Mouse (Mus musculus): ENCODE results near the gene Ndufb7.
"Not testable (repeated sequence)": the region's sequence is repeated elsewhere in the genome, so short reads cannot be mapped to it uniquely, and the experiment has no call there.

The Ndufb7 gene

DNA sequence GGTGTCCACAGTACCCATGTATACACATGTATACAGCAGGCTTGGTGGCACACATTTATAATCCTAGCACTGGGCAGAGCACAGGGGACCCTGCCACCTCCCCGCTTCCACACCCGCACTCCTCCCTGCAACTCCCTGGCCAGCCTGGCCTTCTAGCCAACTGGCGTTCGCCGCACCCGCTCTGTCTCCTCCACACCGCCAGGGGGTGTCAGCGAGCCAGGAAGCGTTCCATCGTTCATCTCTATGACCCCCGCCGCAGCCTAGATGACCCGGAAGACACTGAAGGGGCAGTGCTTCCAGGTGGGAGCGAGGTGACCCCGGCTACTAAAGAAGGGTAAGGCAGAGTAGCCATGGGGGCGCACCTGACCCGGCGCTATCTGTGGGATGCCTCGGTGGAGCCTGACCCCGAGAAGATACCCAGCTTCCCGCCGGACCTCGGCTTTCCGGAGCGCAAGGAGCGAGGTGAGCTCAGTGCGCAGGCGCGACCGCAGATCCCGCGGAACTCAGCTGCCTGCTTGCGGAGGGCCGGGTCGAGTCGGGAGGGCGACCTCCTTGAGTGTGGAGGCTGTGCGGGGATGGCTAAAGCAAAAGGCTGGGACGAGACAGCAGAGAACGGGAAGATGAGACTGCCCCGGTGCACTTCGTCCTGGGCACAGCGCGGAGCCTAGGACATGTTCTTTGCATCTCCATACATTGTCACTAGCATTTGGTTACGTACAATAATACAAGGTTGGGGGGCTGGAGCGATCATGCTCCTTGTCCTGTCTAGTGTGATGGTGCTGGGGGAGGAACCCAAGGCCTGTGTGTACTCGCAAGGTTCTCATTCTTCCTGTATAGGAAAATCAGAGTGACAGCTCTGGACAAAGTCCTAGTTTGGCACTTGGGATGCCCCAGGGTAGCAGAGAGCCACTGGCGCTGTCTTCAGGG lies at the start of gene Ndufb7:
Ndufb7 (plus strand) TSS at position 203 of the 927 bp plus-strand sequence.
- peak; percentile 95 for DNase-seq

DNA sequence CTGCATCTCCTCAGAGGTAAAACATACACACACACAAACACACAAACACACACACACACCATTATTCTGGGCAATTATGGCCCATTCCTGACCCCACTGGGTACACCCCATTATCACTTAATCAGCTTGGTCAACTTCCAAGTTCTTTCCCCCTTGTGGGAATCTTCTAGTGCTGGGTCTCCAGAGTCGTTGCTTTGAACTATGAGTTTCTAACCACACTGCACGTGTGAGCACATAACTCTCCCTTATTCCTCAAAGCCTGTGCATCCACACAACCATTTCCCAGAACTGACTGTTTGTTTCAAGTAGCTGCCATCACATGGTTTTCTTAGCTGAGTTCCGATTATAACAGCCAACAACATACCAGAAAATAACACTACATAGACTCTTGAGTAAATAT lies 46.0 kb upstream of the Ndufb7 start:
- no peak for DNase-seq

DNA sequence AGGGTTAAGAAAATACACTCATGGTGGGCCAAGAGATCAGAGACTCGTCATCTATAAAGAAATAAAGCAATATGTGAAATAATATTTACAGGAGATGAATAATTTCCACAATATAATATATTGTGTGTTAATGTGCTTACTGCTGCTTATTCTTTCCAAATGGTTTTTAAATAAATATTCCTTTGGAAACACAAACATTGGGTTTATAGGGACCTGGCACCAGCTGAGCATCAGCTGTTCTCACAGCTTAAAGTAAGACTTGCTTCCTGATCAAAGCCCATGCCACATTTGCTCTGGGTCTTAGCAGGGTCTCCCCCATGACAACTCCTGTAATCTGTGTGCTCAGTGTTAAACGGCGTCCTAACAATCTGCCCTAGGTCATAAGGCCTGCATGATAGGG lies 45.6 kb upstream of the Ndufb7 start:
- not testable (repeated sequence) for DNase-seq

DNA sequence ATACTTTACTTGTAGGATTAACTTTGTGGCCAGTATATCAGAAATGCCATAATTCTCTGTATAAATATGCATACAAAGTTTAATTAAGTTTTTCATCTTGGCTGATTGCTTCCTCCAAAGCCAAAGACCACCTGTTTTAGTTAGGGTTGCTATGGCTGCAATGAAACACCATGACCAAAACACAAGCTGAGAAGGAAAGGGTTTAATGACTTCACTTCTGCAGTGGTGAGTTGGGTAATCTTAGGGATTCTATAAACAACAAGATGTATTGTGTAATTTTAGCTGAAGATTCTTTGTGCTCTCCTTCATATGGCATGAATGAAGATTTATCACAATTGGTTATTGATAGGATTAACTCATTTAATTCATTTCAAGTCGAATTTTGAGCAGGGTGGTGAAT lies 45.2 kb upstream of the Ndufb7 start:
- DNase-seq = no peak

DNA sequence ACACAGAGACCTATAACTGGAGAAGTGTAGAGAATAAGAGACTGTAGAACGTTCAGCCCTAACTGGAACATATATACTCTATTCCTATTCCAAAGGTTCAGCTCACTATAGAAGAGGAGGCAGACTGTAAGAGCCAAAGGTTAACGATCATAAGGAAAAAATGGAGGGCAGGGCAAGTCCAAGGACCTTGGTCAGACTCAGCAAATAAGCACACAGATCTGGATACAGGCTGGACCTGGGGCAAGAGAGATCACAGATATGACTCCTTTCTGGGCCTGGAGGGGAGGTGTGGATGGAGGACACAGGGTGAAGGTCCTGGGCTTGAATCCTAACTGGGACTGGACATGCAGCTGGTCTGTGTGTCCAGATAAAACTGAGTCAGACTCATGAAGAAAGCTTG lies 31.7 kb upstream of the Ndufb7 start:
- DNase-seq = no peak

DNA sequence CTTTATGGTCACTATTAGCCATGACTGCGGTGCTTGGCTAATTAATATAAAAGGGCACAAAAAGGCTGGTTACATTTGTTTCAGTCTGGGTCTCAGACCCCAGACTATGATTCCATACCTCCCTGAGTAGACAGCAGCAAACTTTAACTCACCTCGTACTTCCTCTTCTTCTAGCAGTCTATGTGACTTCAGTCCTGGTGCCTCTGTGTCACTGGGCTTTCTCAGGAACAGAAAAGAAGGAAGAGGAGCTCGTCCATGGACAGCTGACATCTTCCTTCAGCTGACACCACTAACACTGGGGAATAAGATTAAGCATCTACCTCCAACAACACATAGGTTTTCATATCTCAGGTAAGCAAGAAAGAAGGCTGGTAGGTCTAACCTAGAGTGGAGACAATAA lies 30.7 kb upstream of the Ndufb7 start, which contains the start of gene Olfr370:
Olfr370 (plus strand) TSS at position 45 of the 400 bp plus-strand sequence.
- DNase-seq = no peak

DNA sequence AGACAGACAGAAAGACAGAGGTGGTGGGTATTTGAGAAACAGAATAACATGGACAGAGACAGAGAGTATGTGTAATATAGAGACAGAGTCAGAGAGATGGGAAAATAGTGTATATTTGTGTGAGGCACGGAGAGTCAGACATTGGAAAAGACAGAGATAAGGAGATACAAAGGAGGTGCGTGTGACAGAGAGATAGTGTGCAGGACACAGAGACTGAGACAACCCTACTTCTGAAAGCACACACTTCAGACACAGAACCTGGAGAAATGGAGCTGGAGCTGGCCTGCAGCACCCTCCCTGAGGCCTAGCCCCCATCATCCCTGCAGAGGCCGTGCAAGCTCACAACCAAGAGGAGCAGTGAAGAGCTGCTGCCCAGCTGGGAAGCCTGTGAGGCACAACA lies 3.8 kb upstream of the Ndufb7 start:
- DNase-seq = no peak

DNA sequence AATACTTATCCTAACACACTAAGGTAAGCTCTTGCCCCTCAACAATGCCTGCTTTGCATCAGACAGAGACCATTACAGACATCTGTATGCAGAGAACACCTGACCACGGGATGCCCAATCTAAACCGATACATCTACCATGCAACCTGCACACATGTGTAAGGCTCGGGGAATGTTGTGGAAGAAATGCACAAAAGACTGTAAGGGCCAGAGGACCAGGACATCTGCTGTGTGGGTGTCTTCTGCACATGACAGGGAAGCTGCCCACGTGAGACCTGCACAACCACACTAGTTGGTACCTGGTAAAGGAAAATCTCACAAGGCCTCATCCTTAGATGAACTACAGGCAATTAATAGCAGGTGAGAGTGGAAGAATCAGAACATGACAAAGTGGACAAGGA lies 3.2 kb upstream of the Ndufb7 start:
- DNase-seq = no peak

DNA sequence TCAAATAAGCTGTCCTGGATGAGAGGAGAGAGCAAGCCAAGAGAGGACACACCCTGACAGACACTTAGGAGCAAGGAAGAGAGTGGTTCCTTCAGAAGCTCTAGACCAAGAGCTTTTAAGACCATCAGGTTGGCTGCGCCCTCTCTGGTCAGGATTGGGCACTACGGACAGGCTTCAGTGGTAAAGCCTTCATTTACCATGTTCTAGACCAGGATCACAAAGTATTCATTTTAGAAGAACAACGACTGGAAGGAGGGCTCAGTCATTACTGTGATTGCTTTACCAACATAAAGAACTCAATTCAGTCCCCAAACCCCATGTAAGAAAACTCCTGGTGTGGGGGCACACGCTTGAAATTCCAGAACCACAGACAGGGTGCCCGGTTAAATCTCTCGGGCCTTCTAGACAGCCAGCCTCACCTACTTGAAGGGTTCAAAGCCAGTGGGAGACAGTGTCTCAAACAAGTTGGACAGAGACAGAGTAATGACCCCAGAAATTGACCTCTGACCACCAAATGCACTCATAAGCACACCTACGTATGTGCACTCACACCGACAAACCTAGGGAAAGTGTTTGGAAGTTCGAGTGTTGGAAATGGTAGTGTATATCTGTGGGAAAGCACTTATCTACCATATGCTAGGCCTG lies 618 bp upstream of the Ndufb7 start:
- DNase-seq = peak; percentile 16

DNA sequence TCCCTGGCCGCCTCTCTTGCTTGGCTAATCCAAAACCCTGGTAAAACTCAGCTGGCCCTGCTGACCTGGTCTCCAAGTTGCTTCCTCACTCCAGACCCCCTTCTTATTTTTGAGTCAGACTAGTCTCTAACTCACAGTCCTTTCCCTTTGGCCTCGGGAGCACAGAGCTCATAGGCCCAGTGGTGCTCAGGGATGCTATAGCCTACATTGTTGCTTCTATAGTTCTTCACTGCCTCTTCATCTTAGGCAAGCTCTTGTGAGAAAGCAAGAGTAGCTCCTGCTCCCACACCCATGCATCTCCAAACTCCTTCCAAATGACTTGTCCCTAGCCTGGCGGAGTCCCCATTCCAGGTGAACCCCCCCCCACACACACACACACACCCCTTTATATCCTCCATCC lies 1.2 kb downstream of the Ndufb7 start:
- no peak for DNase-seq

DNA sequence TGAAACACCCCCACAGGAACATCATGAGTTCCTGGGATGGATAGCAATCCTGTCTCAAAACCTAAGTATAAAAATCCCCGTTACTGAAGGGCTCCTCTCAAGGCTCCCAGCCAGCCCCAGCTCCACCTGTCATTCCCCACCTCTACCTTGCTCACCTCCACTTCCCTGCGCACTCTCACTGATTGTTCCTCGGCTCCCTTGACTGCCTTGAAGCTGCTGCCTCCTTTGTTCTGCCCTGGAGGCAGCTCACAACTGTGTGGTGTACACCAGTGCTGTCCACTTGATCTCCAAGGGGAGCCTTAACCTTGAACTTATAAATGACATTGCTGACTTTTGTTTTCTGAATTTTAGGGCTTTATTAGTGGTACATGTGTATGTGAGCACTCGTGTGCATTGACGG lies 1.7 kb downstream of the Ndufb7 start:
- no peak for DNase-seq

DNA sequence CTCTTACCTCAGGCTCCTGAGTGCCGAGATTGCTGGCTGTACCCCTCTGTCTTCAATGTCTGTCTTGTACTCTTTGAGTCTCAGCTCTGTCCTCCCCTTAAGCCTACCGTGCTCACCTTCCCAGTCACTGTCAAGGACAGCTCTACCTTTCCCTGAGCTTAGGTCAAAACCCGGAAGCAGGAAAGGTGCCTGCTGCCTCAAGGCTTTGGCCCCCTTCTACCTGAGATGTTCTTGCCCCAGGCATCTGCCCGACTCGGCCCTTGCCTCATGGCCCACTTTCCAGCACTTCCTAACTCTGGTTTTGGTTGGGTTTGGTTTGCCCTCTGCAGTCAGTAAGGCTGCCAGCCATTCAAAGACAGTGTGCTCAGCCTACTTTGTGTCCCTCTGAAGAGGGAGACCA lies 2.3 kb downstream of the Ndufb7 start:
- no peak for DNase-seq

DNA sequence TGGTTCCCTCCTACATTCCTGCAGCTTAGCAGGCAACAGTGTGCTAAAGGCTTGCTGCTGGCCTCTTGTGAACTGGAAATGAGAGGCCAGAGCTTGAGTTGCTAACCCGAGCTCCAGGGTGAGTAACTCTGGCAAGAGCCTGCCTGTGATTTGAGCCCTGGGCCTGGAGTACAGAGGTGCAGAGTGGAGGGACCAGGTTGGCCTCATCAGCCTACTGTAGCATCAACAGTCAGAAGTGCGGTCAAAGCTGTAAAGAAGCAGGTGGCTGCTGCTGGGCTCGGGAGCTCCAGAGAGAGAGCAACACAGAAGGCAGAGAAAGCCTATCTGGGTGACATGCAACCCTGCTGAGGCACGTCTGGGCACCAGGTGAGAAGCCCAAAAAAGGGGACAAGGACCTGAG lies 2.7 kb downstream of the Ndufb7 start:
- no peak for DNase-seq

DNA sequence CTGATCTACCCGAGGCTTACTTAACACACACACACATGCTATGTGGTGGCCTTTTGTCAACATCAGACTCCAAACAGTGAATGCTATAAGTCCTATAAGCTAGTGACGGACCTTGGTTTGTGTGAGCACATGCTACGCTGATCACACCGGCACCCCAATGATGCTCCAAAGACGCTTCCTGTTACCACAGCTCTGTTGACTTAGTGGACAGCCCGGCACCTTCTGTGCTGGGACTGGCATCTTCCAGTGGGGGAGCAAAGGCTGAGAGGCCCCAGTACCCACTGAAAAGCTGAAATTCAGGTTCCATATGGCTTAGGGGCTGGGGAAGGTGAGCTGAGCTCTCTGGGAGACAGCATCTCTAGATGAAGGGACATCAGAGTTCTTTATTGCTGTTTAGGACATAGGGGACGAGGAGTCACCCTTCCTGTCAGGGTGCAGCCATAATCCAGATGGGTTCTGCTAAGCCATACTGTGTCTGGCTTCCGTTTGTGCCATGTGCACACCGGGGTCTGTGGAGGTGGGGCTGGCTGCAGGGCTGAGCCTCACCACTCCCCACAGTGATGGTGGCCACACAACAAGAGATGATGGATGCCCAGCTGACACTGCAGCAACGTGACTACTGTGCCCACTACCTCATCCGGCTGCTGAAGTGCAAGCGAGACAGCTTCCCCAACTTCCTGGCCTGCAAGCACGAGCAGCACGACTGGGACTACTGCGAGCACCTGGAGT lies 4.0 kb downstream of the Ndufb7 start:
- DNase-seq = no peak

DNA sequence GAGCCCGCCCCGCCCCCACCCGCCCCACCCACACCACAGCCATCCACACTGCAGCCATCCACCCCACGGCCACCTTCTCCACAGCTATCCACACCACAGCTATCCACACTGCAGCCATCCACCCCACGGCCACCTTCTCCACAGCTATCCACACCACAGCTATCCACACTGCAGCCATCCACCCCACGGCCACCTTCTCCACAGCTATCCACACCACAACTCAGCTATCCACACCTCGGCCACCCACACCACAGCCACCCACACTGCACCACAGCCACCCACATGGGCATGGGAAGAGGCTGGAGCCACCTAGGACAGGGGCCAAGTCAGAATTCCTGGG lies 4.5 kb downstream of the Ndufb7 start:
- DNase-seq = not testable (repeated sequence)

DNA sequence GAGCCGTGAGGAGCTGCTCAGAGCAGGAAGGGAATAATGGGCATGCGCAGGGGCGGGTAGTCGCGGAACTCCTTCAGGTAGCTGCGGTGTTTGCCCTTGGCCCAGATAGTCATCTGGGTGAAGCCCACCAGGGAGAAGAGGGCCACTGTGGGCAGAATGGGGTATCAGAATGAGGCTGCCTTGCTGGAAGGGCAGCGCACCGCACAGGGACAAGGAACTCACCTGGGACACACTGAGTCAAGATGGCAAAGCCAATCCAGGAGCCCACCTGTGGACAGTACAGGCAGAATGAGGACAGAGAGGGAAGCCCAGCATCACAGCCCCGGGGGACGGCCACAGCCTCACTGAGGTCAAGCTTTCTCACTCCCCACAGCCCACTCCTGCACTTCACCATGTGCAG lies 5.3 kb downstream of the Ndufb7 start:
- no peak for DNase-seq

DNA sequence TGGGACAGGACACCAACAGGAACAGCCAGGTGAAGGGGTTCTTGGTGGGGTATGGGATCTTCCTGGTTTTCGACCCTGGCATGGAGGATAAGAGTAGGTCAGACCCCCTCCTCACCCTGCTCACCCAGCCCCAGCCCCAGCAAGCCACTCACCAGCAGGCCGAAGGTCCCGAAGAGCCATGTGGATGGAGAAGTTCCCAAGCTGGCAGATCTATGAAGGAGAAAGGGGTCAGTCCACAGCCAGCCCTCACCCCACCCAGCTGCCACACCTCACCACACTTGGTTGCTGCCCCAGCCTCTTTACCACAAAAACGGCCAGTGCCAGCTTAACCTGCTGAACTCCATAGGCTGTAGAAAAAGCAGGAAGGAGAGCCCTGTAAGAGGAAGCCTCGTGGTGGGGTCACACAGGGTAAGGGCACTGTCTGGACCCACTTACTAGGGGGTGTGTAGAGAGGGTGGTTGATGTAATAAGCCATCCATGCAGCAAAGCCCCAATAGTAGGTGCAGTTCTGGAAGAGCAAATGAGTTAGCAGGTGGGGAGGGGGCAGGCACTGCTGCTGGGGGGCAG lies 5.9 kb downstream of the Ndufb7 start:
- DNase-seq = no peak

DNA sequence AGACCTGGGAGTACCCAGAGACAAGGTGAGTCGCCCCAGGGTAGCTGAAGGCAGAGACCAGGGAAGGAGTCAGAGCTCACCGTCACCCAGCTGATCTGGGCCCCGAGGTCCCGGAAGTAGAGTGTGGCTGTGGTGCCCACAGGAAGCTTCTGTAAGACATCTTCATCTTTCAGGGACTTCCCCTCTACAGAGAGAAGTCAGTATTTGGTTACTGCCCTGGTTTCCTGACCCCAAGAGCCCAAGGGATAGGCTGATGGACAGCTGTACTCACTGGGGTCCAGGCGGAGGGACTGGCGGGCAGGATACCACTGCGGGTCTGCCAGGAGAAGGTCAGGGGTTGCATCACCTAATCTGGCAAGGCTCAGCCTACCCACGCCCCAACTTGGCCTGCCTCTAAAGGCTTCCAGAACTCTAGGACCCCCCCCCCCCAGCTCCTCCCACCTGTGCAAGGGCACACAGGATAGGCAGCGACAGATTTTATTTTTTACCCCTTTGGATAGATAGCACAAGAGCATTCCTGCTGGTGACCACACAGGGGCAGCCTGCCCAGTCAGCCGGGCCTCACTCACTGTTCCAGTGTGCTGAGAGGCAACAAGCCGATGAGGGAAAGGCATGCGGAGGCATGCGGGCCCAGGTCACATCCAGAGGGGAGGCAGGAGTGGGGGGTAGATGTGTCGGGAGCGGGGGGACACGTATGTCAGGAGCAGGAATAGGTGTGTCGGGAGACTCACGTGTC lies 6.8 kb downstream of the Ndufb7 start:
- DNase-seq = peak; percentile 4

DNA sequence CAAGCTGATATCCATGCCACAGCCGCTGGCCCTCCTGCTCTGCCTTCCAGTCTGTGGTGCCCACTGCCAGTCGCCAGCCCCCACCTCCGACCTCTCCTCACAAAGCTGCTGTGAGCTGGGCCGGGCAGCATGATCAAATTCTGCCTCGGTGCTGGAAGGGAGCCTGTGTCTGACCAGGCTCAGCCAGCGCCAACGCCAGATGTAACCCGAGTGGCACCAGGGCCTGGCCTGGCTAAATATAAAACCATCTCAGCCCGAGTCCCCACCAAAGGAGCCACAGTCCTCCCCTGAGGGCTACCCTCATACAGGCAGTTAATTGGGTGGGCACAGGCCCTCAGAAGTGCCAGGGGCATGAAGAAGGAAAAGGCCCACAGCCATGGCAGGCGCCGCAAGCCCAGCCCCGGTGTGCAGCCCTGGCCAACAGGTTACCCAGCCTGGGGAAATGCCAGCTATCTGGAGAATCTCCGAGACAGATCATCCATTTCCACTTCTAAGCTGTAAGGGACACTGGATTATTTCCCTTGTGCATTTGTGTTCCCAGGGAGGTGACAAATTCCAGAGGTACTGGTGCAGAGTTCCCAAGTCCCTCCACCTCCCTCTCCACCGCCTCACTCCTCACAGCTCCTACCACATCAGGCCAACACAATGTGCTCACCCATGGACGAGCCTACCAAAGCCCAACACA lies 8.3 kb downstream of the Ndufb7 start:
- DNase-seq = no peak

DNA sequence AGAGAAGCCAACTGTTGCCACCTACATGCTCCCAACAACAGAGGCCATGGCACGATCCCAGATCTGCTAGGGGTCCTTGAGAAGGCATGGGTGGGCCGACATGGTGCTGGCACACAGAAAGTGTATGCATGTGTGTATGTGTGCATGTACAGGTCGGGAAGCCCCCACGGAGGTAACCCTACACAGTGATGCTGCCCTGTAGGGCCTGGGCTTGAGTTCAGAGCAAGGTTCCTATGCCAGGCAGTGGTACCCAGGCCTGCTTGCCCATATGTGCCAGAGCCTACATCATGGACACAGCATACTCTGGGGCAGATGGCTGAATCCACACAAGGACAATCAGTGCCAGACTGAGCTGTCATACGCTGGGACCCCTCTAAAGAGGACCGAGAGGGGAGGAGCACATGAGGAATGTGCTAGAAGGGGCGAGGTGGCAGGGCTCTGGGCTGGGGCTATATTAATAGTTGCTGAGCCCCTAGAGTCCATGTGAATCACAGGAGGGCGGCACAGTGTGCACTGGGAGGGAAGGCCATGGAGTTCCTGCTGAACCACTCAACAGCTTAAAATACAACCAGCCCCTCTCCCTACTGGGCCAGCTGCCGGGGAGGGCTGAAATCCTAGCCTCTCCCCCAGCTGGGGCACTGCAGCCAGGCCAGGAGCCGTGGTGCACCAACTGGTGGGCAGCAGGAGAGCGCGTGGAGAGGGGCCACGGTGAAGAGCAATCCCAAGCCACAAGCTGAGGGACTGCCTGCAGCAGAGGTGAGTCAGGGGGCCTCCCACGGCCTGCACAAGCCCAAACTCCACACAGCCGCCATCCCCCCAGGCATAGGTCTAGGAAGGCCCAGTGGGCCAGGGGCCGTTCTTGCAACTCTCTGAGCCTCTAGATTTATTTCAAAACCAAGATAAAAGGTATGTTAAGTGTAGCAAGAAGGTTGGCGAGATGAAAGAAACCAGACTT lies 9.4 kb downstream of the Ndufb7 start:
- DNase-seq = no peak

DNA sequence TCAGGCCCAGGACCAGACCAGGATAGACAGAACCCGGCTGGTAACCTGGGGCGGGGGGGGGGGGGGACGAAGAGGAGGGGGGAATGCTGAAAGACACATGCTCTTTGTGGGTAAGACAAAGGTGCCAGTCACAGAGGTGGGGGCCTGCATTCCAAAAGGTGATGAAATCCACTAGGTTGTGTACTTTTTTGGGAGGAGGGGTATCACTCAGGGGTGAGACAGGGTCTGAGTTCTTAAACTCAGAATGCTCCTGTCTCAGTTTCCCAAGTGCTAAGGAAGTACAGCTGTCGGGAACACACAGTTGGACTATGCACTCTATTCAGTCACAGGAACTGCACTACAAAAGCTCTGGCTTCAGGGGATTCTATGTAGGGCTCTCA lies 10.0 kb downstream of the Ndufb7 start:
- DNase-seq = no peak

All from kidney, postnatal 14 days (tissue).